Mouse (Mus musculus) liver, embryonic 12.5 days (tissue): ENCODE measurements at regions not wholly inside any gene's neighbourhood (a gene's known extent, or its start where the extent isn't known, plus 50 kb on each side); places are given as distances from the start of the nearest gene placed in this dataset.

Experiments used
- ATAC-seq: fragments of 200-750 bp; cut with Nextera tagmentation; 2 replicates; pipeline ENCODE4 v1.8.0; 2017; ENCODE audit warnings: moderate number of reproducible peaks, mild to moderate bottlenecking, moderate library complexity
- H3K27ac ChIP-seq: fragments of 300-500 bp; sonication (generic); 2 replicates; pipeline ENCODE4 v1.5.1; 2016; ENCODE audit warnings: mild to moderate bottlenecking
- H3K27me3 ChIP-seq: fragments of 300-500 bp; sonication (generic); replicated peaks from 2 replicates; pipeline ENCODE4 v1.6.1; 2016; ENCODE audit warnings: mild to moderate bottlenecking, moderate library complexity
- H3K36me3 ChIP-seq: fragments of 300-500 bp; sonication (generic); 2 replicates; pipeline ENCODE4 v1.6.1; 2016; ENCODE audit warnings: mild to moderate bottlenecking, moderate library complexity
- H3K4me1 ChIP-seq: fragments of 300-500 bp; sonication (generic); 2 replicates; pipeline ENCODE4 v1.6.1; 2016
- H3K4me2 ChIP-seq: fragments of 300-500 bp; sonication (generic); 2 replicates; pipeline ENCODE4 v1.6.1; 2016; ENCODE audit warnings: mild to moderate bottlenecking, moderate library complexity
- H3K4me3 ChIP-seq: fragments of 300-500 bp; sonication (generic); 2 replicates; pipeline ENCODE4 v1.5.1; 2016; ENCODE audit warnings: mild to moderate bottlenecking, moderate library complexity
- H3K9ac ChIP-seq: fragments of 300-500 bp; sonication (generic); 2 replicates; pipeline ENCODE4 v1.6.1; 2016; ENCODE audit warnings: mild to moderate bottlenecking, moderate library complexity
- H3K9me3 ChIP-seq: fragments of 300-500 bp; sonication (generic); replicated peaks from 2 replicates; pipeline ENCODE4 v1.6.1; 2016; ENCODE audit warnings: mild to moderate bottlenecking, moderate library complexity
- WGBS: fragments of 180-500 bp; shearing (Covaris S2); methylation state at CpG from one replicate; pipeline ENCODE4 v1.1.7; 2016; ENCODE audit not compliant: insufficient replicate concordance; 5-methylcytosine and 5-hydroxymethylcytosine counted together

DNA sequence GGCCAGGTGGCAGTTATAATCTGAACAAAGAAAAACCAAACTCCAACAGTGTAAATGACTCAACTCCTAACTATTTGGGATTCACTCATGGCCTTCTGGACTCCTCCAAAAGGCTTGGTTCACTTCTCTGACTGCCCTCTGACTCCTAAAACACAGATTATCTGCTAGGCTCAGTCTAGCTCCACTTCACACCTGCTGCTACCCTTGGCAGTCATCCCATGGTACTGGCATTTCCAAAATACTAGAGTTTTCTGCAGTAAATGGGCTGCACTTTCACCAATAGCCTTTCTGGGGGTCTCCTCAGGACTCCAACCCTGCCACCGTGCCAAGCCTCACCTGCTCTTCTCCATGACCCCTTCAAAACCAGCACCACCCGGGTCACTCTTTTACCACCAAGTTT is 237.6 kb downstream of the Efnb2 start:
- no peak for ATAC-seq
- H3K27me3 ChIP-seq = no peaks in the 10 kb centered on the region
- 62% methylated on average over 2 of the region's 2 CpGs for WGBS

GRCm38 (mm10) chr8:8421713-8422112 is 239.3 kb downstream of the Efnb2 start:
- WGBS = 68% methylated on average over 5 of the region's 5 CpGs
- H3K9me3 ChIP-seq = no peaks in the 10 kb centered on the region
- no peaks in the 10 kb centered on the region for H3K4me1 ChIP-seq
- no peaks in the 10 kb centered on the region for H3K27me3 ChIP-seq
- no peak overlapping the region for H3K4me3 ChIP-seq
- no peak for ATAC-seq
- H3K36me3 ChIP-seq = no peaks in the 10 kb centered on the region
- H3K27ac ChIP-seq = no peak overlapping the region
- H3K9ac ChIP-seq = no peak overlapping the region
- no peak overlapping the region for H3K4me2 ChIP-seq

More for the DNA sequence above, 237.6 kb downstream of the Efnb2 start:
- Histone ChIP-seq H3K4me1 (no peaks in the 10 kb centered on the region), H3K9ac (no peak overlapping the region), H3K9me3 (no peaks in the 10 kb centered on the region), H3K27ac (no peak overlapping the region), H3K36me3 (no peaks in the 10 kb centered on the region), H3K4me3 (no peak overlapping the region), H3K4me2 (no peak overlapping the region)

- Histone ChIP-seq H3K4me3 (no peak overlapping the region), H3K9me3 (no peaks in the 10 kb centered on the region), H3K4me1 (no peaks in the 10 kb centered on the region), H3K27me3 (no peaks in the 10 kb centered on the region), H3K4me2 (no peak overlapping the region), H3K36me3 (no peaks in the 10 kb centered on the region), H3K27ac (no peak overlapping the region), H3K9ac (no peak overlapping the region)
- 74% methylated on average over 15 of the region's 15 CpGs for WGBS
- ATAC-seq = no peak
Observed at GRCm38 (mm10) chr8:8419360-8420330, 241.4 kb downstream of the Efnb2 start.

DNA sequence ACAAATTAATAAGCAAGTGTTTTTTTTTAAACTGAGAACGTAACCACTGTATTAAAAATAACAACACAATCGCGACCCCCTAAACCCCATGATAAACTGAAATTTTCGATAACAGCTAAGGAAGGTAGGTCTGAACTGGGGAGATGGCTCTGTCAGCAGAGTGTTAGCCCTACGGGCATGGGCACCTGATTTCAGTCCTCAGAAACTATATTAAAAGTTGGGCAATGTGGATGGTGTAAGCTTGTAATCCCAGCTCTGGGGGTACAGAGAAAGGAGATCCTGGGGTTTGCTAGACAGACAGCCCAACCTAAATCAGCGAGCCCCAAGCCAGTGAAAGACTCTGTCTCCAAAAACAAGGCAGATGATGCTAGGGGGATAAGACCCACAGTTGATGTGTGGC is 242.1 kb downstream of the Efnb2 start:
- Histone ChIP-seq H3K27ac (no peak overlapping the region), H3K9me3 (no peaks in the 10 kb centered on the region), H3K9ac (no peak overlapping the region), H3K4me2 (no peak overlapping the region), H3K4me3 (no peak overlapping the region), H3K27me3 (no peaks in the 10 kb centered on the region), H3K36me3 (no peaks in the 10 kb centered on the region), H3K4me1 (no peaks in the 10 kb centered on the region)
- 70% methylated on average over 6 of the region's 6 CpGs for WGBS
- no peak for ATAC-seq

DNA sequence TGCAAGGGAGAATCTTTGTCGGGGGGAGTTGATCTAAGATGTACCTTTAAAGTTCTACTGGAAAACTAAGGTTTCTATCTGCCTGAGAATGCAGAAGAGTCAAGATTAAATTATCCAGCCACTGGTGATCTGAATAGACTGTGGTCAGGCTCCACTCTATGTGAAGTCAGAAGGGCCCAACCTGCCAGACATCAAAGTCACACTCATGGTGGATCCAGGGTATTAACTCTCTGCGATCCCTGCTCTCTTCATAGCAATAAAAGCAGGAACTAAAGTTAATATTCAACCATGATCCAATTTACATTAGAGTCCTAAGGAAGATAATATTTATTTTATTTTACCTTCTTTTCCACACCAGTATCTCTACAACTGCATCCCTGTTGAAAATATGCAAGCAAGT is 242.5 kb downstream of the Efnb2 start:
- Histone ChIP-seq H3K27me3 (no peaks in the 10 kb centered on the region), H3K4me2 (no peak overlapping the region), H3K4me1 (no peaks in the 10 kb centered on the region), H3K9me3 (no peaks in the 10 kb centered on the region), H3K4me3 (no peak overlapping the region), H3K27ac (no peak overlapping the region), H3K9ac (no peak overlapping the region), H3K36me3 (no peaks in the 10 kb centered on the region)
- ATAC-seq = no peak
- WGBS = 76% methylated on average over 2 of the region's 2 CpGs

DNA sequence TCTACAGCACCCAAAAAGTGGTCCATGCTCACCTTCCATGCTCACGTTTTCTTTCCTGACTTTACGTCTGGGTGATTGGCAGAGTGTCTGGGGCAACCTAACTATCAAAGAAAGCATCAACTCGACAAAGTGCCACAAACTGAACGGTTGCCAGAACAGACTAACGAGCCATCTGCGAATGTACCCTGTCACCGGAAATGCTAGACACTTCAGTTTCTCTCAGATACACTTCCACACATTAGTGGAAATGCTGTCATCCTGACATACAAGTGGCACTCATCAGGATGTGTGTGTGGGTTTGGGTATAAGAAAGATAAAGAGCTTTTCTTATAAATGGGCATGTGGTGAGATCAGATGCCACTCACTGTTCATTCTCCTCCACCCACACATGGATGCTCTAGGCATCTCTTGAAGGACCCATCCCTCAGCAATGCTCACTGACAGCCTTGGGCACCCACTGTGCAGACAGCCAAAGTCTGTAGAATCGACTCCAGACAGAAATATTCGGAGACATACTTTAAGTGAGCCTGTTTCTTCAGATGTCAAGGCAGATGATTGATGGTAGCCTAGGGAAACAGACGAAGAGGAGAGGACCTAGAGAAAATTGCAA is 244.8 kb downstream of the Efnb2 start:
- no peaks in the 10 kb centered on the region for H3K27me3 ChIP-seq
- H3K27ac ChIP-seq = no peak overlapping the region
- no peak for ATAC-seq
- H3K4me3 ChIP-seq = no peak overlapping the region
- 61% methylated on average over 10 of the region's 10 CpGs for WGBS
- no peak overlapping the region for H3K9ac ChIP-seq
- H3K4me1 ChIP-seq = no peaks in the 10 kb centered on the region
- H3K9me3 ChIP-seq = no peaks in the 10 kb centered on the region
- no peaks in the 10 kb centered on the region for H3K36me3 ChIP-seq
- H3K4me2 ChIP-seq = no peak overlapping the region

DNA sequence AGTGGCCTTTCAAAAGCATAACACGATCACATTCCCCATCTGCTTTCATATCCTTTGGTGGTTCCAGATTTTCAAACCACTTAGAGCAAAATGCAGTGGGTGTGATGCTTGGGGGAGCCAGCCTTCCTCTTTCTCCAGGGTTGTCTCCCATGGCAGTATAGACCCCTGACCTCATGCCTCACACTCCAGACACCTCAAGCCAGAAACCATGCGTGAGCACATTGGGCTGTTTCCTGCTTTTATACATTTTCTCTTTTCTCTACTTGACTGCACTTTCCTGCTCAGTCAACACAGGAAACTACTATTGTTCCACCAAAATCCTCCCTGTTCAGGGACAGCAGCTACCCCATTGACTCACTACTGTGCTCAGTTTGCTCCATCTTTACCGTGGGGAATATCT is 253.7 kb downstream of the Efnb2 start:
- Histone ChIP-seq H3K4me3 (no peak overlapping the region), H3K36me3 (no peaks in the 10 kb centered on the region), H3K4me1 (no peaks in the 10 kb centered on the region), H3K27me3 (no peaks in the 10 kb centered on the region), H3K4me2 (no peak overlapping the region), H3K9me3 (no peaks in the 10 kb centered on the region), H3K9ac (no peak overlapping the region), H3K27ac (no peak overlapping the region)
- ATAC-seq = no peak
- WGBS = 35% methylated on average over 3 of the region's 3 CpGs

GRCm38 (mm10) chr8:8403410-8403809 is 257.6 kb downstream of the Efnb2 start:
- Histone ChIP-seq H3K27ac (no peak overlapping the region), H3K4me2 (no peak overlapping the region), H3K4me1 (no peaks in the 10 kb centered on the region), H3K27me3 (no peaks in the 10 kb centered on the region), H3K9ac (no peak overlapping the region), H3K9me3 (no peaks in the 10 kb centered on the region), H3K36me3 (no peaks in the 10 kb centered on the region), H3K4me3 (no peak overlapping the region)
- no peak for ATAC-seq
- 74% methylated on average over 3 of the region's 3 CpGs for WGBS

DNA sequence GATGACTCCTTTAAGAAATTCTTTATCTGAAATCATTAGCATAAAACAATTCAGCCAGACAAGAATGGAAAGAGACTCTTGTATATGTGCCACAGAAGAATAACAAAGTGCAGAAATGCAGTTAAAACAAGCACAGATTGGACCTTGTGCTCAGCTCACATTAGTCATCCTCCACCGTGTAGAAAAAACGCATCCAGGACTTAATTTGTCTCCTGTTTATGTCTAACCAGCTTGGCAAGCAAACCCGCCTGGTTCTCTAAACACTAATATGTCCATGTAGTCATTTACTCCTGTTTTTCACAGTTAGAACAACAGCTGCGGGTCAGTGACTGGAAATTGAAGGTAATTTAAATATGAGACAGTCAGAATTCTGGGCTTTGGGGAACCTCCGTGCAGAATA is 268.7 kb downstream of the Efnb2 start:
- H3K9ac ChIP-seq = no peak overlapping the region
- no peak for ATAC-seq
- H3K27me3 ChIP-seq = no peaks in the 10 kb centered on the region
- no peak overlapping the region for H3K4me2 ChIP-seq
- no peak overlapping the region for H3K27ac ChIP-seq
- no peaks in the 10 kb centered on the region for H3K36me3 ChIP-seq
- no peaks in the 10 kb centered on the region for H3K4me1 ChIP-seq
- H3K9me3 ChIP-seq = no peaks in the 10 kb centered on the region
- 68% methylated on average over 5 of the region's 5 CpGs for WGBS
- no peak overlapping the region for H3K4me3 ChIP-seq

DNA sequence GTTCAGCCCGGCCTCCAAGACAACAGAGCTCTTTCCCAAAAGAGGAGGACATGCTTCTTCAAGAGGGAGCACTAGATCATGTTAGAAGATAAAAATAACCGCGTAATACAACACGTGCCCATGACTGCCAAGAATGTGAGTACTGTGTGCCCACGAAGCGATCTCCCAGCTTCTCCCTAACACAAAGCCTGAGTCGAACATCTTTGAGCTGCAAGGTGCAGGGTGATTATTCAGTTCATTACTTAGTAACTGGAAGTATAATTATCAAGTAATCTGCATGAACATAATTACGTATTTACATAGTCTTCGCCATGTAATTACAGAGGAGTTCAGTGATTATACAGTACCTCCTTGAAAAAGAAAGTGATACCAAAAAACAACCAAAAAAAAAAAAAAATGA is 269.7 kb downstream of the Efnb2 start:
- H3K9me3 ChIP-seq = no peaks in the 10 kb centered on the region
- H3K4me2 ChIP-seq = no peak overlapping the region
- H3K4me3 ChIP-seq = no peak overlapping the region
- H3K4me1 ChIP-seq = no peaks in the 10 kb centered on the region
- H3K36me3 ChIP-seq = no peaks in the 10 kb centered on the region
- WGBS = 80% methylated on average over 9 of the region's 9 CpGs
- H3K27ac ChIP-seq = no peak overlapping the region
- no peaks in the 10 kb centered on the region for H3K27me3 ChIP-seq
- ATAC-seq = no peak
- no peak overlapping the region for H3K9ac ChIP-seq

GRCm38 (mm10) chr8:8378248-8378647 is 282.8 kb downstream of the Efnb2 start:
- Histone ChIP-seq H3K9me3 (no peaks in the 10 kb centered on the region), H3K27me3 (no peaks in the 10 kb centered on the region), H3K4me3 (no peak overlapping the region), H3K4me1 (no peaks in the 10 kb centered on the region), H3K4me2 (no peak overlapping the region), H3K36me3 (no peaks in the 10 kb centered on the region), H3K27ac (no peak overlapping the region), H3K9ac (no peak overlapping the region)
- 53% methylated on average over 4 of the region's 4 CpGs for WGBS
- no peak for ATAC-seq

DNA sequence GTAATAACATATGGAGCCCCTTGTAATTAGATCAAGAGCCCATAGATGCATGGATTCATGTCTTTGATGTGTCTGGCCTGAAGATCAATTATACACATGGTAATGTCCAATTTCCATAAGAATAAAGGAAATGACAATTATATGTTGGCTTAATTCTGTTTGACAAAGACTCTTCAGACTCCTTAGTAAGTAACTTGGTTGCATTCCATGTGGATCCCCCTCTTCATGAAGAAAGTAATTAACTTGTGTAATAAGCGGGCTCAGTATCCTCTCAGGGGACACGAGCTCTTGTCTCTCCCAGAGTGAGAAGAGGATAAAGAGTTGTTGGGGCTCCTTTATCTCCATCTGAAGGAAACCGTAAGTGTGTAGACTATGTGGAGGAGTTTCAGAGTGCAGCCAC is 284.3 kb downstream of the Efnb2 start:
- Histone ChIP-seq H3K9ac (no peak overlapping the region), H3K27me3 (no peaks in the 10 kb centered on the region), H3K9me3 (no peaks in the 10 kb centered on the region), H3K4me3 (no peak overlapping the region), H3K36me3 (no peaks in the 10 kb centered on the region), H3K4me1 (no peaks in the 10 kb centered on the region), H3K27ac (no peak overlapping the region), H3K4me2 (no peak overlapping the region)
- 64% methylated on average over 3 of the region's 3 CpGs for WGBS
- ATAC-seq = no peak
